Comparison of ENCODE assay signal across 16 mouse cellular contexts in the genomic region with DNA sequence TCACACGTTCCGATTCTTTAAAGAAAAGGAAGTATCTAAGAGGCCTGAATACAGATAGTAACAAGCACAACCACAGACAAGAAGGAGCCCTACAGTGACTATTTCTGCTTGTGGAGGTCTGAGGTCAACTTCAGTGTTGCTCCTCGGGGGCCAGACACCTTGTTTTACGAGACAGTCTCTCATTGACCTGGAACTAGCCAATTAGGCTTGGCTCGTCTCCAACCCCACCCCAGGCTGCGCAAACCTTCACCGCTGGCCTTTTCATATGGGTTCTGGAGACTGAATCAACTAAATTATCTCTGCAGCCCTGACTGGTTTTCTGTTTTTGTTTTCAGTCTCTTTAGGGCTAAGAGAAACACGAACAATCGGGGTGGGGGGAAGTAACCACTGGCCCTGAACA. TPM values are rescaled to one million over a fixed set of nuclear protein-coding genes. Genes with fewer than 3 reads are reported as not detected.
DNase-seq lines count a peak whose midpoint lies in the region.
"Had no signal": no experiment of that assay in that cellular context is flagged by ENCODE, and none has a peak within 500 bp of the region (broad histone marks: within the 10 kb centered on the region; RNA-seq: fewer than 3 reads in every experiment).

No protein-coding gene starts in this region.

- intact Hi-C loops in left cerebral cortex, postnatal 25 days (cut with DNase I): no loop called here

- DNase-seq in cerebellum, postnatal 10 days: peak; percentile 53 to 59
- DNase-seq in cerebellum, adult 11 months: no peak
- DNase-seq in kidney, adult 18-20 months: peak; percentile 37
- DNase-seq in kidney, postnatal 4 days: no peak
- peak; percentile 20 for DNase-seq in retina, postnatal 1 day
- DNase-seq in retina, embryonic 14.5 days (ENCODE audit: low spot score): no peak
- no peak for DNase-seq in left cerebral cortex, postnatal 25 days (ENCODE audit: low spot score in 2 of 2)
- no peak for DNase-seq in spleen, postnatal 14 days (ENCODE audit: low spot score in 2 of 2)
- DNase-seq: adrenal gland, adult 8-10 months; cerebellum, adult 9-10 months; gastrocnemius, postnatal 25 days; heart, adult 18-20 months; heart, postnatal 10 days; lung, postnatal 36 days; midbrain, embryonic 14.5 days; thymus, adult 2 months had no signal

RNA-seq across cellular contexts. Expression of gene Nfyb, which starts 6.6 kb away (rescaled TPM):
- total RNA-seq in left cerebral cortex, postnatal 25 days (2021): 10 to 100 TPM; 59.7 to 63.4 TPM

Comparison
In these comparisons a context has a peak if more than half of its experiments do, and no peak if none do; other contexts are left out.
1. DNase-seq: peak in cerebellum, postnatal 10 days (2 of 2), kidney, adult 18-20 months (single experiment) and retina, postnatal 1 day (single experiment); none in cerebellum, adult 11 months (single experiment), kidney, postnatal 4 days (0 of 2), retina, embryonic 14.5 days (single experiment), left cerebral cortex, postnatal 25 days (0 of 2) and spleen, postnatal 14 days (0 of 2).